Mouse (Mus musculus) gastrocnemius, adult 18-20 months (tissue): ENCODE data around the gene Brca1. TPM values are rescaled to one million over a fixed set of nuclear protein-coding genes. Genes with fewer than 3 reads are reported as not detected.
A peak's percentile ranks its signal among the peaks of the same experiment; 100 is the strongest.
"Not testable (repeated sequence)": the region's sequence is repeated elsewhere in the genome, so short reads cannot be mapped to it uniquely, and the experiment has no call there.

ENCODE experiments used
- DNase-seq: peaks from one replicate; pipeline ENCODE4 v3.0.0; 2021; ENCODE audit warnings: low spot score
- long read RNA-seq, 2 experiments: library from polyadenylated mRNA; stranded (forward); transcript quantifications; one replicate each; pipeline ENCODE4 v2.0.0; 2021
- total RNA-seq, 2 experiments: library from RNA; stranded (reverse); gene quantifications; 2 replicates each; pipeline ENCODE4 v1.2.3; 2021

The Brca1 gene
- under 1 TPM in 1 of 2 experiments, not detected in 1; 0.34 TPM for total RNA-seq
- long read RNA-seq, experiment 1 = 0 reads
- long read RNA-seq, experiment 2 = 0 reads

GRCm38 (mm10) chr11:101551751-101552475 lies at the start of gene Brca1, which contains the start of gene Nbr1:
TSS of gene Brca1 (minus strand) at chr11:101551955.
TSS of gene Nbr1 (plus strand) at chr11:101552149.
- peak; percentile 89 for DNase-seq

GRCm38 (mm10) chr11:101599156-101599555 lies 47.4 kb upstream of the Brca1 start, which contains the start of gene Gm11634:
TSS of gene Gm11634 (minus strand) at chr11:101599256.
- no peak for DNase-seq

- DNase-seq = no peak
Measured at GRCm38 (mm10) chr11:101589989-101590624, 38.4 kb upstream of the Brca1 start.

- DNase-seq = peak; percentile 41
Measured at GRCm38 (mm10) chr11:101589444-101589843, 37.7 kb upstream of the Brca1 start.

GRCm38 (mm10) chr11:101588868-101589267 lies 37.1 kb upstream of the Brca1 start:
- DNase-seq = no peak

GRCm38 (mm10) chr11:101587676-101588075 lies 35.9 kb upstream of the Brca1 start:
- peak; percentile 22 for DNase-seq

- no peak for DNase-seq
Measured at GRCm38 (mm10) chr11:101585805-101586204, 34.0 kb upstream of the Brca1 start.

GRCm38 (mm10) chr11:101585031-101585430 lies 33.3 kb upstream of the Brca1 start:
- DNase-seq = not testable (repeated sequence)

- no peak for DNase-seq
Measured at GRCm38 (mm10) chr11:101583205-101583604, 31.4 kb upstream of the Brca1 start.

GRCm38 (mm10) chr11:101582054-101583035 lies 30.6 kb upstream of the Brca1 start, which contains the start of gene Tmem106a:
TSS of gene Tmem106a (plus strand) at chr11:101582242.
- peak; percentile 49 for DNase-seq

- DNase-seq = no peak
Measured at GRCm38 (mm10) chr11:101581081-101581764, 29.5 kb upstream of the Brca1 start.

- DNase-seq = no peak
Measured at GRCm38 (mm10) chr11:101576116-101576515, 24.4 kb upstream of the Brca1 start.

- no peak for DNase-seq
Measured at GRCm38 (mm10) chr11:101568421-101568820, 16.7 kb upstream of the Brca1 start.

GRCm38 (mm10) chr11:101562391-101562790 lies 10.6 kb upstream of the Brca1 start:
- DNase-seq = peak; percentile 40

- no peak for DNase-seq
Measured at GRCm38 (mm10) chr11:101556954-101557353, 5.2 kb upstream of the Brca1 start.

GRCm38 (mm10) chr11:101556541-101556940 lies 4.8 kb upstream of the Brca1 start:
- no peak for DNase-seq

GRCm38 (mm10) chr11:101553354-101553930 lies 1.7 kb upstream of the Brca1 start:
- DNase-seq = no peak

- peak; percentile 98 for DNase-seq
Measured at GRCm38 (mm10) chr11:101552476-101553300, 933 bp upstream of the Brca1 start.

GRCm38 (mm10) chr11:101548526-101548925 lies 3.2 kb downstream of the Brca1 start:
- DNase-seq = no peak
